Mouse (Mus musculus) ES-E14 (cell line): ENCODE measurements around the gene Kiss1r. TPM values are rescaled to one million over a fixed set of nuclear protein-coding genes. Genes with fewer than 3 reads are reported as not detected.

Source experiments
- DNase-seq: peaks from one replicate; pipeline ENCODE4 v3.0.0-alpha.2; 2013; ENCODE audit warnings: low read depth, low spot score
- H3K27ac ChIP-seq: 2 replicates; pipeline ENCODE4 v1.5.1; 2012; ENCODE audit warnings: low read depth, mild to moderate bottlenecking, low read length, moderate library complexity, mixed read lengths; ENCODE audit not compliant: poor library complexity, insufficient read depth, severe bottlenecking
- H3K36me3 ChIP-seq: 2 replicates; pipeline ENCODE4 v1.6.1; 2012; ENCODE audit warnings: mild to moderate bottlenecking, low read length, moderate library complexity, mixed read lengths; ENCODE audit not compliant: control insufficient read depth, poor library complexity, insufficient read depth, severe bottlenecking
- H3K4me1 ChIP-seq, 2 experiments: fragments of 150-350 bp in 1 of 2; sonication (generic) in 1 of 2; 2 replicates each; pipeline ENCODE4 v1.6.1; 2012; ENCODE audit warnings: low read length in 2 of 2, mild to moderate bottlenecking in 1 of 2, mixed read lengths in 1 of 2; ENCODE audit not compliant: control insufficient read depth in 2 of 2, insufficient read depth in 2 of 2, poor library complexity in 1 of 2
- H3K4me3 ChIP-seq, 2 experiments: fragments of 150-350 bp in 1 of 2; sonication (generic) in 1 of 2; 2 replicates each; pipeline ENCODE4 v1.5.1; 2012; ENCODE audit warnings: low read length in 2 of 2, low read depth in 1 of 2, mild to moderate bottlenecking in 1 of 2, mixed read lengths in 1 of 2; ENCODE audit not compliant: insufficient read depth in 1 of 2, poor library complexity in 1 of 2, severe bottlenecking in 1 of 2
- H3K9ac ChIP-seq: 2 replicates; pipeline ENCODE4 v1.6.1; 2012; ENCODE audit warnings: low read depth, mild to moderate bottlenecking, low read length, mixed read lengths; ENCODE audit not compliant: poor library complexity, insufficient read depth, severe bottlenecking
- H3K9me3 ChIP-seq: fragments of 150-350 bp; sonication (generic); 2 replicates; pipeline ENCODE4 v1.6.1; 2012; ENCODE audit warnings: low read depth, mild to moderate bottlenecking, low read length; ENCODE audit not compliant: control insufficient read depth, insufficient read depth
- CHD2 ChIP-seq: IDR thresholded peaks from 2 replicates; pipeline ENCODE4 v1.6.1; 2014; ENCODE audit warnings: mild to moderate bottlenecking, low read depth, low read length, inconsistent platforms
- HCFC1 ChIP-seq: IDR thresholded peaks from 2 replicates; pipeline ENCODE4 v1.6.1; 2012; ENCODE audit warnings: low read length, inconsistent platforms, borderline replicate concordance; ENCODE audit not compliant: insufficient read depth
- MAFK ChIP-seq: IDR thresholded peaks from 2 replicates; pipeline ENCODE4 v1.6.1; 2014; ENCODE audit warnings: mild to moderate bottlenecking, low read depth, low read length, inconsistent platforms; ENCODE audit not compliant: insufficient read depth
- ZC3H11A ChIP-seq: IDR thresholded peaks from 2 replicates; pipeline ENCODE4 v1.6.1; 2012; ENCODE audit warnings: low read depth, mild to moderate bottlenecking, inconsistent platforms, low read length, borderline replicate concordance
- ZNF384 ChIP-seq: IDR thresholded peaks from 2 replicates; pipeline ENCODE4 v1.6.1; 2012; ENCODE audit warnings: low read depth, low read length, inconsistent platforms
- in situ Hi-C, 2 experiments: fragments of 600-800 bp; cut with MboI; formaldehyde crosslinking; loops; one replicate each; pipeline ENCODE4 v1.15.1; 2025; ENCODE audit warnings: low sequenced_read_pairs in 2 of 2, inconsistent platforms in 1 of 2; ENCODE audit not compliant: unreplicated experiment in 2 of 2
- total RNA-seq: library from RNA; depleted of rRNA; stranded (reverse); fragments of 300-350 nt; gene quantifications from 2 replicates; pipeline ENCODE4 v1.2.3, GENCODE M21; 2012

Kiss1r gene
- total RNA-seq, 1 experiment: 0.85 TPM

DNA sequence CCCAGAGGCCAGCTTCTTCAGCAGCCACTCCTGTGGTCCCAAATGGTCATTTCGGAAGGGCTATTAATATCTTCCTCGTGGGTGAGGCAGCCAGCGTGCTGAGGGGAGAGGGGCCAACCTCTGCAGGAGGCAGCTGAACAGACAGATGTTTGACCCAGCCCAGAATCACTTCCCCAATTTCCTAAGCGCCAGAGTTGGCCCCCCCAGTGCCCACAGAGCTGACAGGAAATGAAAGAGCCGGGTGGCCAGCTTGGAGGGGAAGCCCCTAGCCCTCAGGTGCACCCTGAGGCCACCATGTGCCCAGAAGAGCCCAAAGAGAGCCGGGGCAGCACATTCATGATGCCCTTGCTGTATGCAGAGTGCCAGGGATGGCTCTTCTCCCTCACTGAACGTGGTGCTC, 24.0 kb downstream of the Kiss1r start:
- Histone ChIP-seq H3K4me3 (no peak overlapping the region), H3K4me1 (peaks cover 0 to 5% of the 10 kb centered on the region in 2 experiments; a peak in 1 of 4 replicates), H3K27ac (no peak overlapping the region), H3K9me3 (no peaks in the 10 kb centered on the region), H3K9ac (no peak overlapping the region), H3K36me3 (no peaks in the 10 kb centered on the region)
- DNase-seq: no peak
- in situ Hi-C loops: no loop called here
- TF ChIP-seq HCFC1 (no peak), MAFK (no peak), ZNF384 (no peak), ZC3H11A (no peak), CHD2 (no peak)

GRCm38 (mm10) chr10:79942988-79943387, 26.2 kb downstream of the Kiss1r start:
- Histone ChIP-seq H3K9ac (no peak overlapping the region), H3K4me3 (no peak overlapping the region), H3K9me3 (no peaks in the 10 kb centered on the region), H3K36me3 (no peaks in the 10 kb centered on the region; the same call in 1 of the 2 replicates), H3K27ac (no peak overlapping the region), H3K4me1 (peaks cover 0 to 6% of the 10 kb centered on the region in 2 experiments; a peak in 1 of 4 replicates)
- DNase-seq: no peak
- TF ChIP-seq MAFK (no peak), ZNF384 (no peak), ZC3H11A (no peak), HCFC1 (no peak), CHD2 (no peak)
- in situ Hi-C loops: no loop called here

GRCm38 (mm10) chr10:79943471-79943901, 26.7 kb downstream of the Kiss1r start:
- peaks cover 0 to 6% of the 10 kb centered on the region in 2 experiments; a peak in 1 of 4 replicates for H3K4me1 ChIP-seq
- DNase-seq: no peak
- H3K27ac ChIP-seq: no peak overlapping the region
- TF ChIP-seq ZNF384 (no peak), MAFK (no peak), CHD2 (no peak), ZC3H11A (no peak), HCFC1 (no peak)
- in situ Hi-C loops: no loop called here
- no peak overlapping the region for H3K4me3 ChIP-seq
- no peaks in the 10 kb centered on the region; the same call in 1 of the 2 replicates for H3K36me3 ChIP-seq
- H3K9ac ChIP-seq: no peak overlapping the region
- no peaks in the 10 kb centered on the region for H3K9me3 ChIP-seq

DNA sequence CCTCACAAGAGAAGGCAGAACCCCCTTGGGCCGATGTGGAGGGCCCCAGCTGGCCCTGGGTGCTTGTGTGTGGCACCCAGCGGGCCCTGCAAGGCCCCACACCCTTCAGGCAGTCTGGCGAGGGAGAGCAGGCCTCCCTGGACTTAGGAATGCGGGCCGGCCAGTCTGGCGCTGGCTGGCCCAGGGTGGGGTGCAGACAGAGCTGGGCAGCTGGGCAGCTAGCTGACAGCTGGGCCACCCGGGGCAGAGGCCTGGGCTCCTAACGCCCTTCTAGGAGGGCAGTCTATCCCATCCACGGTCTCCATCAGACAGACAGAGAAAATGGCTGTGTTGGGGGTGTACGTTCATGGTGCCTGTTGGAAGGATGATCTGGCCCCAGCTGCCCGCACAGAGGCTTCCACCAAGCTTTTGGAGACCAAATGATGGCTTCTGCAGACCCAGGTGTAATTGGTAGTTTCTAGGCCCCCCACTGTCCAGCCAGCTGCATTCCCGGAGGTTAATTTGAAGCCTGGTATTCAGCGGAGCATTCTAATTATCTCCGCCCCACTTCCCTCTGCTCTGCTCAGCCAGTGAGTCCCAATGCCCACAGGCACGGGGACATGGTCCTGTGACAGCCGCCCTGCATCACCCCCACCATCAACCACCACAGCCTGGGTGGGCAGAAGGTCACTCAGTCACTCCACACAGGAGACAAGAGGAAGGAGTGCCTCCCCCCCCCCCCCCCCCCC, 28.9 kb downstream of the Kiss1r start:
- H3K9ac ChIP-seq: no peak overlapping the region
- peaks cover under 1% of the 10 kb centered on the region; the same call in 1 of the 2 replicates for H3K36me3 ChIP-seq

More for the DNA sequence above, 28.9 kb downstream of the Kiss1r start:
- TF ChIP-seq MAFK (no peak), CHD2 (no peak), ZNF384 (no peak), ZC3H11A (no peak), HCFC1 (no peak)
- Histone ChIP-seq H3K4me3 (no peak overlapping the region), H3K4me1 (peaks cover 0 to 9% of the 10 kb centered on the region in 2 experiments; a peak in 1 of 4 replicates), H3K27ac (no peak overlapping the region; the same call in 1 of the 2 replicates), H3K9me3 (no peaks in the 10 kb centered on the region)
- no peak for DNase-seq
- in situ Hi-C loops: no loop called here
